Mouse (Mus musculus) subcutaneous adipose tissue, adult 2 months (tissue): ENCODE data around the gene Lrig1. TPM values are rescaled to one million over a fixed set of nuclear protein-coding genes. Genes with fewer than 3 reads are reported as not detected.

ENCODE experiments used
- polyA plus RNA-seq: library from polyadenylated mRNA; depleted of rRNA; stranded (reverse); fragments of >200 nt; gene quantifications from 2 replicates; pipeline ENCODE4 v1.2.3, GENCODE M21; 2012; ENCODE audit warnings: low replicate concordance; rRNA removed

Gene Lrig1
- 32.5 and 54.7 TPM in 2 replicates for polyA plus RNA-seq

GRCm38 (mm10) chr6:94700067-94700491 lies at the start of gene Lrig1:
Gene Lrig1 (minus strand): TSS chr6:94700158.

Other genes with a start within 250 kb of the Lrig1 start
- 12.2 and 16.0 TPM in 2 replicates for gene Slc25a26, start 199.8 kb downstream of the Lrig1 start, polyA plus RNA-seq